Mouse (Mus musculus) megakaryocyte, embryonic 14.5 days (primary cell): ENCODE measurements around the gene Papolb. TPM values are rescaled to one million over a fixed set of nuclear protein-coding genes. Genes with fewer than 3 reads are reported as not detected.

Experiments used
- H3K27me3 ChIP-seq: replicated peaks from 2 replicates; pipeline ENCODE3; 2012; ENCODE audit warnings: inconsistent platforms
- H3K36me3 ChIP-seq: replicated peaks from 2 replicates; pipeline ENCODE3; 2012; ENCODE audit warnings: low read length, inconsistent platforms, mixed read lengths
- H3K4me1 ChIP-seq: 2 replicates; pipeline ENCODE4 v1.6.1; 2012; ENCODE audit warnings: inconsistent platforms
- H3K4me3 ChIP-seq: replicated peaks from 2 replicates; pipeline ENCODE3; 2012; ENCODE audit warnings: moderate library complexity, mild to moderate bottlenecking, inconsistent platforms
- H3K9me3 ChIP-seq: 2 replicates; pipeline ENCODE4 v1.6.1; 2012; ENCODE audit warnings: inconsistent platforms
- FLI1 ChIP-seq: IDR thresholded peaks from 2 replicates; pipeline ENCODE4 v1.6.1; 2012; ENCODE audit warnings: low read length, inconsistent platforms, mixed read lengths
- GATA1 ChIP-seq: IDR thresholded peaks from 3 replicates; pipeline ENCODE4 v1.6.1; 2012; ENCODE audit warnings: mixed read lengths, low read length, inconsistent platforms, borderline replicate concordance
- polyA plus RNA-seq: library from polyadenylated mRNA; stranded (reverse); fragments of >175 nt; gene quantifications from 2 replicates; pipeline ENCODE4 v1.2.3, GENCODE M21; 2012; ENCODE audit warnings: low replicate concordance; ENCODE audit not compliant: insufficient read depth

Papolb gene
- polyA plus RNA-seq, 1 experiment, result not detected

- H3K4me3 ChIP-seq, result no peak overlapping the region
- peaks cover 35% of the 10 kb centered on the region for H3K27me3 ChIP-seq
- peaks cover 42% of the 10 kb centered on the region for H3K9me3 ChIP-seq
- peaks cover 37% of the 10 kb centered on the region for H3K4me1 ChIP-seq
- TF ChIP-seq FLI1, result no peak
- no peak for TF ChIP-seq GATA1
- H3K36me3 ChIP-seq, result peaks cover 14% of the 10 kb centered on the region
Measured at GRCm38 (mm10) chr5:142524711-142525464, 5.0 kb downstream of the Papolb start.

DNA sequence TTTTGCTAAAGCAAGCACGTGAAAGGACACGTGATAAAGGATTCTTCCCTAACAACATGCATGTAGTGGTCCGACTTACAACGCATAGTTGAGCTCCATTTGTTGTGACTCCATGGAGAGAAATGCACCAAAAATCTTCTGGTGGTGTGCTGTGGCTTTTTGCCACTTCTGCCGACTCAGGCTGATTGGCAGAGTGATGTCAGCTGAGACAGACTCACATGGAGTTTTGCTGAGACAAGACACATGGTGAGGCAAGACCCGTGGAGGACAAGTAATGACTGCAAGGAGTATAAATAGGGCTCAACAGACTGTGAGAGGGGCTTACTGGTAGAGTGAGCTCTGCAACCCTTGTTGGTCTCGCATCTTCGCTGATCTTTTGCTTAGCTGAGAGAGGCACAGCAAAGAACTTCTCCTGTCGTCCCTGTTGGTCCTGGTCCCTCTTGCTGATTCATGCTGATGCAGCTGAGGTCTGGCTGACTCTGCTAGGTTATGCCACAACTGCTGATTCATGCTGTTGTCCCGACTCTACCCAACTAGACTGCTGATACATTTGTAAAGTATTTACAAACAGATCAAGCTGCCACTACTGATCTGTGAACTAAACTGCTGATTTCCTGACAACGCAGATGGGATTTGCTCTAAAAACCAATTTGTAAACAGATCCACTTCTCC lies 8.5 kb downstream of the Papolb start:
- TF ChIP-seq FLI1, result no peak
- no peak for TF ChIP-seq GATA1
- Histone ChIP-seq H3K4me3 (peak overlapping the region; percentile 85), H3K36me3 (peaks cover 14% of the 10 kb centered on the region), H3K27me3 (peaks cover 30% of the 10 kb centered on the region), H3K9me3 (peaks cover 45% of the 10 kb centered on the region), H3K4me1 (peaks cover 59% of the 10 kb centered on the region)

DNA sequence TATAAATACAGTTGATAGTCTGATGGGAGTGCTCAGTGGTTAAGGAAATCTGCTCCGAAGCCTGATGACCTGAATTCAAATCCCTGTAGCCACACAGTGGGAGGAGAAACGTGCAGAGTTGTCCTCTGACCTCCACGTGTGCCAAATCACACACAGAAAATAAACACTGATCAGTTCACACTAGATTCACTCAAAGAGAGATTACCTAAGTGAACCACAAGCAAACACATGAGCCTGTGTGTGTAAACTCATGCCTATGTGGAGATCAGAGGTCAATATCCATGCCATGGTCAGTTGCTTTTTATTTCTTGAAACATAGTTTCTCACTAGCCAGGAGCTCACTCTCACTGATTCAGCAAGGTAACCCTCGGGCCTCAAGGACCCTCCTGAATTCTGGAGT lies 9.5 kb downstream of the Papolb start:
- no peak for TF ChIP-seq FLI1
- no peak for TF ChIP-seq GATA1
- Histone ChIP-seq H3K36me3 (peaks cover 14% of the 10 kb centered on the region), H3K4me1 (peaks cover 60% of the 10 kb centered on the region), H3K4me3 (no peak overlapping the region), H3K9me3 (peaks cover 45% of the 10 kb centered on the region), H3K27me3 (peaks cover 29% of the 10 kb centered on the region)

DNA sequence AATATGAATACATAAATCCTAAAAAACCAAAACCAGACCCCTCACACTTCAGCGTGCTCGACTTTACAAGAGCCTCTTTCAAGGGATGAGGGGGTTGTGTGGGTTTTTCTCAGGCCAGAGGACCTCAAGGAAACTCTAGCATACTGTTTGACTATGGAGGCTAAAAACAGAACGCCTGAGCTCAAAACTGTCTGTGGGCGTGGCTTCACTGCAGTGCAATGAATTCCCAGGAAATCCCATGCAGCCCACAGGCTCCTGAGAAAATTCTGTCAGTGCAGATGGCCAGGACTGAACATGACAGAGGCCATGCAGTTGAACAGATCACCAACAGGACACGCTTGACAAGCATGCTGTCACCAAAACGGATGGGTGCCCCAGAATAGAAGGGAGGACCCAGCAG lies 10.9 kb downstream of the Papolb start:
- Histone ChIP-seq H3K4me3 (no peak overlapping the region), H3K9me3 (peaks cover 45% of the 10 kb centered on the region), H3K36me3 (peaks cover 14% of the 10 kb centered on the region), H3K4me1 (peaks cover 56% of the 10 kb centered on the region), H3K27me3 (peaks cover 21% of the 10 kb centered on the region)
- TF ChIP-seq GATA1 (no peak), FLI1 (no peak)

DNA sequence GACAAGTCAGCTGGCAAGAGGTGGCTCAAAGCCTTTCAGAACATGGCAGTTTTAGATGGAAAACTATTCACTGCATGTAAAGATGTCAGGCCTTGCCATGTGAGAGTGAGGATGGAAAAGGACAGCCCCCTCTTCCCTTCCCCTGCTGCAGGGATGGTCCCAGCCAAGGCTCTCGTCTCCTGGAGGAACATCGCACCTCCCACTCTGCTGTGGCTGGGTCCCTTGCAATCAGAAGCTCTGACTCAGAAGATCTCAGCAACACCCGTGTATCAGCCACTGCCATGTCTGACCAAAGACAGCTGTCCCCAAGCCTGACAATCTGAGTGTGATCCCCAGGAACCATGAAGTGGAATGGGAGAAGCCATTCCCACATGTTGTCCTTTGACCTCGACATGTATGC lies 17.8 kb downstream of the Papolb start:
- no peak for TF ChIP-seq GATA1
- TF ChIP-seq FLI1, result no peak
- H3K4me3 ChIP-seq, result no peak overlapping the region
- H3K36me3 ChIP-seq, result no peaks in the 10 kb centered on the region
- no peaks in the 10 kb centered on the region for H3K9me3 ChIP-seq
- peaks cover 71% of the 10 kb centered on the region for H3K27me3 ChIP-seq
- peaks cover 30% of the 10 kb centered on the region for H3K4me1 ChIP-seq

DNA sequence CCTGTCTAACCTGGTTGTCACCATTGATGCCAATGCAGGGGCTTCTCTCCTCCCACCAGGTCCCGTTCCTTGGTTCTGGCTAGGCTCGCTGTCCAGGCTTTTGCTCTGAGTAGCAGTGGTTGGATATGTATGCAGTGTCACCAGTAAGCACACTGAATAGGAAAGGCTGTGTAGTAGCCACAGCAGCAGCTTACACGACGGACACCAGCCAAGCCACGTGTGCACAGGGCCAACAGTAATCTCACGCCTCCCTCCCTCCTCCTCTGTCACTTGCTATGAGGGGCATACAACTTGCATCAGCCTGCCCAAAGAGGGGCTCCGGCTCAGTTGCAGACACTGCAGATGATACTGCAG lies 19.8 kb downstream of the Papolb start:
- no peaks in the 10 kb centered on the region for H3K36me3 ChIP-seq
- TF ChIP-seq GATA1, result no peak
- no peak for TF ChIP-seq FLI1

DNA sequence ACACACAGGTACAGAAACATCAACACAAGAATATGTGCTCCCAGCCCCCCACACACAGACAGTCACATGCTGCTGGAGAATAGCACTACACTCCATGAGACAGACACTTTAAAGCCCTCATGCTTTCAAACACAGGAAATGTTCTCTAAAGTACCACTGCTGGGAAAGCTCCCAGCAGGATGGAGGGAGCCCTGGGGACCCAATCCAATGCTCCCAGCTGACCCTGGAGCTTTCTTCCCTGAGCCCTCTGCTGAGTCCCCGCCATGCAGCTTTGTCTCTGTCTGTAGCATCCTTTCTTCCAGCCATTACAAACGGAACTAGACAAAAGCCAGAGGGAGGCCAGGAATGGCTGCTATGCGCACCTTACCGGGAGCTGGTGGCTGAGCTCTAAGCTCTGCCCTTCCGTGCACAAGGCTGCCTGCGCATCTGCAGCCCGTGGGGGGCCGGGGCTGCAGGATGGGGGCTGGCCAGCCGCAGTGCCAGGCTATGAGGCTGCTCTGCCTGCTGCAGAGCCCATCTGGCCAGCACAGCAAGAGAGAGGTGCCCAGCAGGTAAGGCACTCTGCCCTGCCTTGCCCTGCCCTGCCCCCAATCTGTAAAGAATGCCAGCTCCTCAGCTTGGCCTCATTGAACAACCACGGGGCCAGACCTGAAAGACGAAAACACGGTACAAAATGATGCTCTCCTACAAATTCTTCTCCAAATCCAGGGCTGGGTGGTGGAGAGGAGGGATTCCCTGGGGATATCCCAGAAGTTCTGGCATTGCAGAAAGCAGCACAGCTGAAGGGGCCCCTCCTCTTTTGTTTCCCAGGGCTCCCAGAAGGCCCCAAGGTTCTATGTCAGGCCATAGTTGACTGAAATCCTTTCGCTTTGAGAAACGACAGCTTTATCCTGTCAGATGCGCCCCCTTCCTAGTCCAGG lies 20.5 kb downstream of the Papolb start:
- H3K36me3 ChIP-seq, result no peaks in the 10 kb centered on the region
- peaks cover 74% of the 10 kb centered on the region for H3K27me3 ChIP-seq
- TF ChIP-seq GATA1 (no peak), FLI1 (no peak)
- H3K4me1 ChIP-seq, result peaks cover 32% of the 10 kb centered on the region
- no peak overlapping the region for H3K4me3 ChIP-seq
- no peaks in the 10 kb centered on the region for H3K9me3 ChIP-seq

More for the DNA sequence above, 19.8 kb downstream of the Papolb start:
- Histone ChIP-seq H3K27me3 (peaks cover 76% of the 10 kb centered on the region), H3K9me3 (no peaks in the 10 kb centered on the region), H3K4me1 (peaks cover 32% of the 10 kb centered on the region), H3K4me3 (peak overlapping the region; percentile 47)

DNA sequence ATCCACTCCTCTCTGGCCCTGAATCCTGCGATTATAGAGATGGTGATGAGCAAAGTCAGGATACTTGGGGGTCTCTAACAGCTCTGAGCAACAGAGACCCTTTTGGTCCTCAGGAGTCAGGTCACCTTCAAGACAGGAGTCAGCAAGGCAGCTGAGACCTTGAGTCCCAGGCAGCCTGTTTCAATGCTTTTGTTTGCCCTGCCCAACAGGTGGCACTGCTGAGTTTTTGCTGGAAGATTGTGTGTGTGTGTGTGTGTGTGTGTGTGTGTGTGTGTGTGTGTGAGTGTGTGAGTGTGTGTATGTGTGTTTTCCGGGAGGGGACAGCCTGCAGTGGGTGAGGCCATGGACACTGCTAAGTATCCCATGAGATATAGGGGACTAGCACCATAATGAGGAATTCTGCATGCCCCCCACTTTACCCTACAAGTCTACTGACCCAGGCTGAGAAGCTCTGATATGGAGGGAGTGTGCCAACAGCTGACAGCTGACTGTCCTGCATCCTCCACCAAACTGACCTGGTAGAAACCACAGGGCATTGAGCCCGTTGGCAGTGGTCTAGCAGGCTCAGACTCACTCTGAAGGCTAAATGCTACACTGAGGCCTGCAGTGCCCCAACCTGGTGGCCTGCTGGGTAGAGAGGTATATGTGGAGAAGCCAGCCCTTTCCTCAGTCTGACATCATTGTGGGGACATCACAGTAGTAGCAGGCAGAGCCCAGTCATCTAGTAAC lies 24.0 kb downstream of the Papolb start:
- Histone ChIP-seq H3K4me1 (peaks cover 35% of the 10 kb centered on the region), H3K27me3 (peaks cover 64% of the 10 kb centered on the region), H3K9me3 (no peaks in the 10 kb centered on the region), H3K36me3 (no peaks in the 10 kb centered on the region), H3K4me3 (no peak overlapping the region)
- TF ChIP-seq FLI1 (no peak), GATA1 (no peak)

- Histone ChIP-seq H3K9me3 (no peaks in the 10 kb centered on the region), H3K36me3 (no peaks in the 10 kb centered on the region), H3K4me3 (no peak overlapping the region), H3K27me3 (peaks cover 61% of the 10 kb centered on the region), H3K4me1 (peaks cover 38% of the 10 kb centered on the region)
- no peak for TF ChIP-seq FLI1
- TF ChIP-seq GATA1, result no peak
Measured at GRCm38 (mm10) chr5:142504175-142504574, 25.7 kb downstream of the Papolb start.
